Mouse (Mus musculus) heart, postnatal 4 days (tissue): ENCODE measurements around the gene Ets1. TPM values are rescaled to one million over a fixed set of nuclear protein-coding genes. Genes with fewer than 3 reads are reported as not detected.

ENCODE experiments used
- DNase-seq: peaks from one replicate; pipeline ENCODE4 v3.0.0; 2021
- total RNA-seq, 2 experiments: library from RNA; stranded (reverse); gene quantifications; 2 replicates each; pipeline ENCODE4 v1.2.3; 2021

The Ets1 gene
- total RNA-seq, 2 experiments from 2014 or later: 97.5 to 106 TPM

- peak; percentile 60 for DNase-seq
Observed at GRCm38 (mm10) chr9:32666611-32667517, 30.8 kb downstream of the Ets1 start.

DNA sequence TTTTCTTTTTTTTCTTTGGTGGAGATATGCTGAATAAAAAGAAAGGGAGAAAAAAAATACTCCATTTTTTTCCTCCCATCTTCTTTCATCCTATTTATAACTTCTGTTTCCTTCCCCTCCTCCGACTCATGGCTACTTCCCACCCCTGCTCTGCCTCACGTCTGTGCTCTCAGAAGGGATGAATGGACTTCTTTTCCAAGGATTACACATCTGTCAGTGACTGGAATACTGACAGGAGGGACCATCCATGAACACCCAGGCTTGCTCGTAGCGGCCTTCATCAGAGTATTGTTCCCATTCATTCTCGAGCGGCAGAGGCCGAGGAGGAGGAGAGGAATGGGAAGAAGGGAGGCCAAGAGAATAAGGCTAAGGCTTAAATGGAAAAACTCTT is 31.5 kb downstream of the Ets1 start:
- DNase-seq: no peak

- DNase-seq: no peak
Observed at GRCm38 (mm10) chr9:32668075-32668673, 32.2 kb downstream of the Ets1 start.

GRCm38 (mm10) chr9:32669397-32669796 is 33.4 kb downstream of the Ets1 start:
- DNase-seq: no peak

DNA sequence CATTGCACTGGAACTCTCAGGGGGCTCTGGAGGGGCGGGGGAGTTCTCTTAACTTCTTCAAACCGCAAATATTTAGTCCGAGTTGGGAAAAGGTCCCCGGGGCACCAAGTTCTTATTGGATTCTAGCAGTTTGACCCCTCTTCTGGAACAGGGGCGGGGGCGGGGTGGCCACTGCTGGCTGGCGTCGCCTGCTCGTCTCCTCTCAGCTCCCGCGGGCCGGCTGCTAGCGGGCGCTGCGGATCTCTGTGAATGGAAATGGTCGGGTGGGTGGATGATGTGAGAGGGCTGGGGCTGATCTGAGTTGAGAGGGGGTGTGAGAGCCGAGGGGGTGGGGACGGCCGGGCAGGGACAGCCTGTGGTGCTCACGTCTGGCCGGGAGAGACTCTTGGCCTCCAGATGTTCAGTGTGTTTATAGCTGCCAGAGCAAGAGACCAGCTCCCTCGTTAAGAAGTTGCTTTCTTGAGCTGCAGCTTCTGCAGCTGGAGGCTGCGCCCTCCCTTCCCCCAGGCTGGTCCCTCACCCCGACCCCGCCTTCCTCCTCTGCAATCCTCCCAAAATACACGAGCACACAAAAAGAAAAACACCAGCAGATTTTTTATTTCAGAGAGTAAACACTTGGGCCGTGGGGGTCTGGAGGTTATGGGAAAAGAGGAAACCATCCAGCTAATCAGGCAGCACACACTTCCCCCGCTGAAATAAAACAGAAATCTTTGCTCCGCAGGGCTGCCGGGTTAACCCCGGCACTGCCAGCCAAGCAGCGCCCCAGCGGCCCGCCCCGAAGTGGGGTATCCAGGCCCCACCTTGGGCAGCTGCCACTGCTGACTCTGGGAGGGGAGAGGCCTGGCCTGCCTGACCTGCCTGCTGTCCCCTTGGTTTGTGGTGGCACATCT is 36.2 kb downstream of the Ets1 start:
- DNase-seq: peak; percentile 80

- no peak for DNase-seq
Observed at GRCm38 (mm10) chr9:32673923-32674322, 37.9 kb downstream of the Ets1 start.

DNA sequence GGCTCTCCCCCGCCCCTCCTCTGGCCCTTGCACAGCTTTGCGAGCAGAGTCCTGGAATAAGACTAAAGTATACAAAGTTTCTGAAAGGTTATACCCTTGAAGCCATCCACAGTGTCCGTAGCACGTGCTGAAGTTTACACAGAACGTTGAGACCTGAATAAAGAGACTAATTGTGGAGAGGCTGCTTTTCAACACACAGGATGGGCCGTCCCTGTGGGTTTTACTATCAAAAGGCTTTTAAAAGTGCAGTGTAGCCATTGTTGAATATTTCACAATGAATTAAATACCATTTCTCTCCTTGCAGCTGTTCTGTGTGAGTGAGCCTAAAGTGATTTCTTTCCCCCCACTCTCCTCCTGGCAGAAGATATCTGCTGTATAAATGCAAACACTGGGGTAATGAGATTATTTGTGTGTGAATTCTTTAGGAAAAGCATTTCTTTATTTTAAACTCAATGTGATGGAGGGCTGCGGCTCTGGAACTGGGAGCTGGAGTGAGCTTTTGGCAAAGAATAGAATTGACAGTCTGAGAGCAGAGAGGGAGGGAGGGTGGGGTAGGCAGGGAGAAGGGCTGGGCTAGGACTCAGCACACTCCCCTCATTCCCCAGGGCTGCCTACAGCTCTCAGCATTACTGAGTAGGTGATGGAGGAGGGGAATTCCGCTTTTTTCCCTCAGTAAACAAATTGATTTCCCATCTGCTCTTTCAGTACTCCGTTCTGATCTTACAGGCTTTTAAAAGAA is 39.8 kb downstream of the Ets1 start:
- DNase-seq: no peak

GRCm38 (mm10) chr9:32676480-32676879 is 40.5 kb downstream of the Ets1 start:
- no peak for DNase-seq

DNA sequence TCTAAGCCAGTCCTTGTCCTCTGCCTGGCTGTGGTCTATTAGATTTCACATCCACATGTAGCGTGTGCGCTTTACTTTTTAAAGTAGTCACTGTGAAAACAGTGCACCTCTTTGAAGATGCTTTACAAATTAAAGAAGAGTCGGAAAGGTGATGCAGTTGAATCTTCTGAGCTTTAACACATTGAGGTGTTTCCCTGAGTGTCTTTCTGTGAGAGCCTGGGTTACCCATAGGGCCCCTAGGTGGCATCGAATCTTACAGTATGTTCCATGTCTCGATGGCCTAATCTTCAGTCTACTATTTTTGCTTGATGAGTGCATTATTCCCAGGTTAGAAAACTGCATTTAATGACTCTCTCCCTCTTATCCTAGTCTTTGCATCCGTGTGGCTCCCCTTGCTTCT is 41.6 kb downstream of the Ets1 start:
- DNase-seq: no peak

- peak; percentile 3 for DNase-seq
Observed at GRCm38 (mm10) chr9:32678120-32678757, 42.2 kb downstream of the Ets1 start.

DNA sequence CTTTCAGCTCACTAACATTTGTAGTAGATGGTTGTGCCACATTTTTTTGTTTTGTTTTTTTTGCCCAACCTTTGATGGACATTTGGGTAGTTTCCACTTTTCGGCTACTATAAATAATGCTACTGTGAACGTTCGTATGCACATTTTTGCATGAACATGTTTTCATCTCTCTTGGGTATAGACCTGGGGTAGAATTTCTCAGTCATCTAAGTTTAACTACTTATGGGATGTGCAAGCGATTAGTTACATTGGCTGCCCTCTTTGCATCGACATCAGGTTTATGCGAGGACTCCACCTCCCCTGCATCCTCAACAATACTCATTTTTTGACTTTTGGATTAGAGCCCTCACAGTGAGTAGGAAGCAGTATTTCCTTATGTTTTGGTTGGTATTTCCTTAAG is 43.5 kb downstream of the Ets1 start:
- no peak for DNase-seq

DNA sequence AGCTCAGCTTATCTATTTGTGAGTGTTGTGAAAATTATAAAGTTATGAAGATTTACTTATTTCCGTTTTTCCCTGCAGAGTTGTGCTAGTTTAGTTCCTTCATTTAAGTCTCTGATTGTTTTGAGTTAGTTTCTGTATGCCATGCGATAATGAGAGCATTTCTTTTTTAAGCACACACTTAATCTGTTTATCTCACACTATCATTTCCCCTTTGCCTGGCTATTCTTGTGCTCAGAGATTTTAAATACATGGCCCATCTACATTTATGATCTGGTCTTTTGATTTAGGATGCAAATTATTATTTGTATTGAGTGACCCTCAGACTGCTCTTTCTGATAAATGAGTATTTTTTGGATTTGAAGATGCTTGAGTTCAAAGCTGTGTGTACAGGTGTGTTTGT is 44.2 kb downstream of the Ets1 start:
- DNase-seq: no peak

- no peak for DNase-seq
Observed at GRCm38 (mm10) chr9:32685793-32686558, 50.0 kb downstream of the Ets1 start.

DNA sequence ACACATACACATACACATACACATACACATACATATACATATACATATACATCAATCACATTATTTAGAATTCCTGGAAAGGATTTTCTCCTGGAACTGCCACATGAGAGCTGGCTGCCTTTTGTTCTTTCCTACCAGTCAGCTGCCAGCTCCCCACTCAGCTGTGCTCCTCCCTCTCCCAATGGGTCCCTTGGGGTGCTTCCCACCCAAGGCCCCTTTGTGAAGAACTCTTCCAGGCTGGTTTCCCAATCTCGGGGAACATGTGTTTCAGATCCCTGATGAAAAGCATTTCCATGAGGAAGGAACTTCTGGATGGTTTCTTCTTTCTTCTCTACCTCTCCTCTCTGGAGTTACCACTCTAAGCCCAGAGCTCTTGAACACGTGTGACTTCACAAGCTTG is 52.3 kb downstream of the Ets1 start:
- no peak for DNase-seq

DNA sequence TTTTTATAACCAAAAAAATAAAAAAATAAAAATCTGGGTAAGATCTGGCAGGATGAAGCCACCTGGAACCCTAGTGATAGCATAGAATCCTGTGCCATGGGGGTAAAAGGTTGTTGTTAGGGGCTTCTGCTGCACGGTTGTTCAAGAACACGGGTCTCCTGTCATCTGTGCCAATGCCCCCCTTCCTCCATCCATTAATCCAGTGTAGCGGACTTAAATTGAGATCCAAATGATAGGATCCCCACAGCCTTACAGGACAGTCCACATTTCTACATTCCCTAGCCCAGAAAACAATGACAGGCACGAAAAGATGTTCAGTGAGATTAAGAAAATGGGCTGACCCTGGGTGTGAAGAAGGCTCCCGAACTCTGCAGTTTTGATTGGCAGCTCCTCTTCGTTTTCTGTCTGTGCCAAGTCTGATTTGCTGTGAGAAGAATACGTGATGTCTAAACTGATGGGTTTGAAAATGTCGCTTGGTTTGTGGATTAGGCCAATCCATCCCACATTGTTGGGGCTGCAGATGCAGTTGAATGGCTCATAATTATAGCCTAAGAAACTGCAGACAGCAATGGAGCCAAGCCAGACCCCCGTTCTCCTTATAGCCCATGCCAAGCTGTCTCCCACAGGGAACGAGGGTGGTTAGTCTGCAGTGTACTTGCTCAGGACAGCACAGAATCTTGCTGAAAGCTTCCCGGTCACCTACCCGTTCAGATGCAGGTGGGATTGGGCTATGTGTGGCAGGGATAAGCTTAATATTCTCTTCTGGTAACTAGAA is 55.3 kb downstream of the Ets1 start:
- no peak for DNase-seq

GRCm38 (mm10) chr9:32692944-32693343 is 56.9 kb downstream of the Ets1 start:
- no peak for DNase-seq

GRCm38 (mm10) chr9:32693411-32693810 is 57.4 kb downstream of the Ets1 start:
- no peak for DNase-seq

DNA sequence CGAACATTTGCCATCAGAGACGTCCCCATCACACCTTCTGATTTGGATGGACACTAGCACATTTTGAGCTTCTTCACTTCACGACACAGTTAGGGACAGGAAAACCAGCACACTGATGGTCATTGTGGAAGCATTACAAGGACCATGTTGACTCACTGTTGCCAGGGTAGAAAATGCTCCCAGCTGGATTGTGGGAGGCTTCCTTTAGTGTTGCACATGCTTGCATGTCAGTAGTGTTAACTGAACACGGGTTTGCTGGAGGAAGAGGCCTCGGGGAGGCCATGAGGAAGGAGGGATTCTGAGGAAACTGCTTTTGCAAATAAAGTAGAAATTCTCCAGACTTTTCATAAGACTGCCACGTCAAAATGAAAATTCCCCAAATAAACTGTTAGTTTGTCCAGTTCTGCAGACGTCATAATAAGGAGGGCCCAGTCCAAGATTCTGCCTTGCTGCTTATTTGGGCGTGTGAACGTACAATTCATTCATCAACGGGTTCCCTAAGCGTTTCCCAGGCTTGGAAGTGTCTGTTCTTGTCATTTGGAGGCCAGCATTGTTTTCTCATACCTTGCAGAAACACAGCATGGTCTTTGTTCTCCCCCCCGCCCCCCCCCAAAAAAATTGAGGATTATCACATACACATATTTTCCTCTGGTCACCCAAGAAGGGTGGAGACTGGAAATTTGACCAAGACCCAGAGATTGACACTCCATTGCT is 58.2 kb downstream of the Ets1 start:
- DNase-seq: no peak

DNA sequence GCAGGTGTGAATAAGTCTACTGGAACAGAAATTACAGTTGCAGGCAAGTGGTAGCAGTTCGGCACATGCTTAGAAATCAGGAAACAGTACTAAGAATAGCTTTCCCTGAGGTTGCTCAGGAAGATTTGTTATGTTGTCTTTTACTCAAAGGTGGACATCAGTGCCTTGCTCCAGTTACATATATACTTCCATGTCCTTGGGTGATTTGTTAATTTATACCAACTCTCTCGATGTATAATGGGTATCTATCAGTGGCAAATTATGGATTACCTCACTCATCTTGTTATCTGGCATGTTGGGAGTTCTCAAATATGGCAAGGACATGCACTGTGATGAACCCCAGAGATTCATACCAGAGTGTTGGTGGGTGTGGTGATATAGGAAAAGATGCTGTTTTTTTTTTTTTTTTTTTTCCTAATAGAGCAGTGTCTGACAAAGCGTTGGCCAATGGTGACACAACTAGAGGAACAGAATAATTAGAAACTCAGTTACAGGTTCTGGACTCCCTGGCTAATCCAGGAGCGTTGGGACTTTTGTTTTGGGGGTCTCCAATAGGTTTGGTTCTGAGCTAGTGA is 59.0 kb downstream of the Ets1 start:
- DNase-seq: no peak
